Mouse (Mus musculus) intestine, postnatal 0 days (tissue): ENCODE measurements around the gene Dnajc13. TPM values are rescaled to one million over a fixed set of nuclear protein-coding genes. Genes with fewer than 3 reads are reported as not detected.

Source experiments
- ATAC-seq: fragments of 200-750 bp; cut with Nextera tagmentation; 2 replicates; pipeline ENCODE4 v1.8.0; 2017; ENCODE audit warnings: mild to moderate bottlenecking, moderate TSS enrichment, moderate library complexity
- H3K27ac ChIP-seq: fragments of 300-500 bp; sonication (generic); 2 replicates; pipeline ENCODE4 v1.5.1; 2014; ENCODE audit warnings: mild to moderate bottlenecking, low read depth, low read length, moderate library complexity
- H3K27me3 ChIP-seq: fragments of 300-500 bp; sonication (generic); replicated peaks from 2 replicates; pipeline ENCODE4 v1.6.1; 2014; ENCODE audit warnings: low read length, mixed read lengths; ENCODE audit not compliant: control insufficient read depth, insufficient read depth
- H3K36me3 ChIP-seq: fragments of 300-500 bp; sonication (generic); 2 replicates; pipeline ENCODE4 v1.6.1; 2014; ENCODE audit warnings: mild to moderate bottlenecking, moderate library complexity; ENCODE audit not compliant: control insufficient read depth, insufficient read depth
- H3K4me1 ChIP-seq: fragments of 300-500 bp; sonication (generic); replicated peaks from 2 replicates; pipeline ENCODE4 v1.6.1; 2014; ENCODE audit warnings: antibody characterized with exemption, low read length, mixed read lengths; ENCODE audit not compliant: control insufficient read depth, insufficient read depth
- H3K4me2 ChIP-seq: fragments of 300-500 bp; sonication (generic); replicated peaks from 2 replicates; pipeline ENCODE4 v1.6.1; 2014; ENCODE audit warnings: low read depth, mild to moderate bottlenecking, moderate library complexity
- H3K4me3 ChIP-seq: fragments of 300-500 bp; sonication (generic); 2 replicates; pipeline ENCODE4 v1.5.1; 2014; ENCODE audit warnings: low read depth, low read length
- H3K9ac ChIP-seq: fragments of 300-500 bp; sonication (generic); 2 replicates; pipeline ENCODE4 v1.6.1; 2014; ENCODE audit warnings: mild to moderate bottlenecking, low read depth, low read length
- H3K9me3 ChIP-seq: fragments of 300-500 bp; sonication (generic); 2 replicates; pipeline ENCODE4 v1.6.1; 2016; ENCODE audit warnings: mixed run types; ENCODE audit not compliant: control insufficient read depth
- CTCF ChIP-seq: sonication (generic); IDR thresholded peaks from 2 replicates; pipeline ENCODE4 v1.5.1; 2016; ENCODE audit warnings: low read depth, mild to moderate bottlenecking, control low read depth, antibody characterized with exemption, moderate library complexity
- WGBS: fragments of 180-500 bp; shearing (Covaris S2); extraction: QIAGEN DNeasy Blood & Tissue Kit; methylation state at CpG from one replicate; pipeline ENCODE4 v1.1.7; 2014; 5-methylcytosine and 5-hydroxymethylcytosine counted together
- polyA plus RNA-seq: library from polyadenylated mRNA; unstranded; fragments of >200 nt; fragmentation: Nextera tagmentation; extraction: Ambion mirVana; gene quantifications from 2 replicates; pipeline ENCODE4 v1.2.1, GENCODE M21; 2015

Gene Dnajc13
- polyA plus RNA-seq, 1 experiment from 2014 or later, result 26.8 TPM

- no peaks in the 10 kb centered on the region for H3K4me1 ChIP-seq
- H3K9ac ChIP-seq, result no peak overlapping the region
These were observed 12.5 kb upstream of the Dnajc13 start for GRCm38 (mm10) chr9:104275084-104275785.

GRCm38 (mm10) chr9:104272057-104272456 lies 9.3 kb upstream of the Dnajc13 start:
- H3K4me1 ChIP-seq, result no peaks in the 10 kb centered on the region
- H3K9ac ChIP-seq, result no peak overlapping the region
- H3K36me3 ChIP-seq, result no peaks in the 10 kb centered on the region
- no peak overlapping the region for H3K4me3 ChIP-seq
- H3K9me3 ChIP-seq, result no peaks in the 10 kb centered on the region
- TF ChIP-seq CTCF, result no peak
- no peaks in the 10 kb centered on the region for H3K27me3 ChIP-seq
- H3K4me2 ChIP-seq, result no peak overlapping the region
- WGBS, result 72% methylated on average over 4 of the region's 4 CpGs
- no peak for ATAC-seq
- H3K27ac ChIP-seq, result no peak overlapping the region

More at GRCm38 (mm10) chr9:104275084-104275785, 12.5 kb upstream of the Dnajc13 start:
- Histone ChIP-seq H3K36me3 (no peaks in the 10 kb centered on the region), H3K27ac (no peak overlapping the region), H3K9me3 (no peaks in the 10 kb centered on the region), H3K4me2 (no peak overlapping the region), H3K27me3 (no peaks in the 10 kb centered on the region), H3K4me3 (no peak overlapping the region)
- no peak for TF ChIP-seq CTCF
- 75% methylated on average over 17 of the region's 17 CpGs for WGBS
- ATAC-seq, result no peak

- 62% methylated on average over 4 of the region's 4 CpGs for WGBS
- no peak for TF ChIP-seq CTCF
- no peak overlapping the region for H3K4me3 ChIP-seq
These were observed 8.9 kb upstream of the Dnajc13 start for GRCm38 (mm10) chr9:104271642-104272041.

GRCm38 (mm10) chr9:104269944-104270343 lies 7.2 kb upstream of the Dnajc13 start:
- Histone ChIP-seq H3K27ac (peak overlapping the region; percentile 65), H3K9ac (no peak overlapping the region), H3K36me3 (no peaks in the 10 kb centered on the region), H3K4me2 (peak overlapping the region; percentile 46; the same call in 1 of the 2 replicates), H3K4me1 (no peaks in the 10 kb centered on the region), H3K9me3 (no peaks in the 10 kb centered on the region), H3K4me3 (no peak overlapping the region), H3K27me3 (no peaks in the 10 kb centered on the region)
- 0 out of 2 replicates have a peak, but pooled peaks have one; percentile 17 for ATAC-seq
- no peak for TF ChIP-seq CTCF
- 62% methylated on average over 3 of the region's 3 CpGs for WGBS

More at GRCm38 (mm10) chr9:104271642-104272041, 8.9 kb upstream of the Dnajc13 start:
- Histone ChIP-seq H3K4me1 (no peaks in the 10 kb centered on the region), H3K4me2 (no peak overlapping the region), H3K36me3 (no peaks in the 10 kb centered on the region), H3K27me3 (no peaks in the 10 kb centered on the region), H3K9me3 (no peaks in the 10 kb centered on the region), H3K9ac (no peak overlapping the region), H3K27ac (no peak overlapping the region)
- ATAC-seq, result no peak

GRCm38 (mm10) chr9:104269349-104269871 lies 6.7 kb upstream of the Dnajc13 start:
- Histone ChIP-seq H3K27me3 (no peaks in the 10 kb centered on the region), H3K9ac (no peak overlapping the region), H3K4me2 (peak overlapping the region; percentile 46), H3K4me1 (no peaks in the 10 kb centered on the region), H3K36me3 (no peaks in the 10 kb centered on the region), H3K9me3 (no peaks in the 10 kb centered on the region), H3K27ac (peak overlapping the region; percentile 65), H3K4me3 (no peak overlapping the region)
- 14% methylated on average over 10 of the region's 10 CpGs for WGBS
- no peak for TF ChIP-seq CTCF
- peak; percentile 74 for ATAC-seq

GRCm38 (mm10) chr9:104264567-104264966 lies 1.8 kb upstream of the Dnajc13 start:
- TF ChIP-seq CTCF, result no peak
- no peaks in the 10 kb centered on the region for H3K9me3 ChIP-seq
- H3K4me2 ChIP-seq, result no peak overlapping the region
- 62% methylated on average over 2 of the region's 2 CpGs for WGBS
- no peak for ATAC-seq
- H3K4me3 ChIP-seq, result no peak overlapping the region
- no peak overlapping the region for H3K9ac ChIP-seq
- no peaks in the 10 kb centered on the region for H3K36me3 ChIP-seq
- peaks cover 6% of the 10 kb centered on the region; the same call in 1 of the 2 replicates for H3K4me1 ChIP-seq
- H3K27ac ChIP-seq, result no peak overlapping the region
- no peaks in the 10 kb centered on the region for H3K27me3 ChIP-seq
